11 mouse cellular contexts compared by ENCODE assay signal in the genomic region with DNA sequence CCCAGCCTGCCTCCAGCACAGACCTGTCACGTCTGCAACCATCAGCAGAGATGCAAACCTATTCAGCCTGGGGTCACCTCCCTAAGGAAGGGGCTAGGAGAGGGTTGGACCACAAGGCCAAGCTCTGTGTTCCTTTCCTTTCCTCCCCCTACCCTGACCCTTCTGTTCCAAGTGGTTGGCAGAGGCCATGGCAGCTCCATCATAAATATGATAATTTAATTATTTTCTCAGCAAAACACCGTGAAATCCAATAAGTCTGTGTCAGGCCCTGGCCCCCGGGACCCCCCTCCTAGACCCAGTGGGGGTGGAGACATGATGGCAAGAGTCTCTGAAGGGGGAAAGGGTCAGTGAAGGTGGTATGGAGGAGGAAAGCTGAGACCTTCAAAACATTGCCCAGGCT. TPM values are rescaled to one million over a fixed set of nuclear protein-coding genes. Genes with fewer than 3 reads are reported as not detected.
DNase-seq lines count a peak whose midpoint lies in the region; ATAC-seq and TF ChIP-seq lines count a peak whose summit lies in the region.
"Had no signal": no experiment of that assay in that cellular context is flagged by ENCODE, and none has a peak within 500 bp of the region (broad histone marks: within the 10 kb centered on the region; RNA-seq: fewer than 3 reads in every experiment).

No protein-coding gene starts in this region.

- peaks cover 37% of the 10 kb centered on the region for H3K36me3 ChIP-seq in heart, embryonic 12.5 days
- peaks cover 51% of the 10 kb centered on the region for H3K36me3 ChIP-seq in G1E (replicated peaks)
- peaks cover 8% of the 10 kb centered on the region; the same call in 1 of the 2 replicates for H3K36me3 ChIP-seq in midbrain, embryonic 13.5 days

- H3K9me3 ChIP-seq in heart, embryonic 12.5 days (replicated peaks) = no peaks in the 10 kb centered on the region
- H3K9me3 ChIP-seq in G1E (replicated peaks) = no peaks in the 10 kb centered on the region
- H3K9me3 ChIP-seq in midbrain, embryonic 13.5 days = no peaks in the 10 kb centered on the region
- H3K9me3 ChIP-seq: intestine, embryonic 15.5 days had no signal

- 53% methylated on average over 3 of the region's 3 CpGs for WGBS in heart, embryonic 12.5 days
- 7% methylated on average over 3 of the region's 3 CpGs for WGBS in midbrain, embryonic 13.5 days

- H3K27ac ChIP-seq in heart, embryonic 12.5 days (ENCODE audit: poor library complexity, severe bottlenecking) = no peak overlapping the region
- peak overlapping the region; percentile 94 for H3K27ac ChIP-seq in midbrain, embryonic 13.5 days
- H3K27ac ChIP-seq: intestine, embryonic 15.5 days had no signal

- H3K4me3 ChIP-seq in heart, embryonic 12.5 days = no peak overlapping the region
- H3K4me3 ChIP-seq in G1E (ENCODE audit: low read depth, low read length) = peak overlapping the region; percentile 69; the same call in 1 of the 2 replicates
- H3K4me3 ChIP-seq in midbrain, embryonic 13.5 days (replicated peaks) = peak overlapping the region; percentile 9
- H3K4me3 ChIP-seq: intestine, embryonic 15.5 days had no signal

- H3K4me1 ChIP-seq in heart, embryonic 12.5 days (replicated peaks) = peaks cover 53% of the 10 kb centered on the region
- peaks cover 88% of the 10 kb centered on the region for H3K4me1 ChIP-seq in G1E (ENCODE audit: insufficient read depth, low read depth, low read length)
- peaks cover 91% of the 10 kb centered on the region for H3K4me1 ChIP-seq in midbrain, embryonic 13.5 days (replicated peaks)

- H3K27me3 ChIP-seq in heart, embryonic 12.5 days (replicated peaks) = peaks cover 51% of the 10 kb centered on the region
- peaks cover 8% of the 10 kb centered on the region; the same call in 1 of the 2 replicates for H3K27me3 ChIP-seq in G1E (ENCODE audit: insufficient read depth, low read length)
- peaks cover 7% of the 10 kb centered on the region for H3K27me3 ChIP-seq in midbrain, embryonic 13.5 days

- 0 out of 2 replicates have a peak overlapping the region, but pooled peaks have one; percentile 29 for H3K9ac ChIP-seq in heart, embryonic 12.5 days
- H3K9ac ChIP-seq in midbrain, embryonic 13.5 days (replicated peaks) = peak overlapping the region; percentile 51
- H3K9ac ChIP-seq: intestine, embryonic 15.5 days had no signal

- DNase-seq in heart, adult 11 months = no peak
- no peak for DNase-seq in G1E (ENCODE audit: low spot score)
- peak; percentile 71 for DNase-seq in cerebellum, adult 9-11 months
- DNase-seq in spleen, postnatal 10 days (ENCODE audit: low spot score in 2 of 2) = no peak
- no peak for DNase-seq in spleen, postnatal 14 days (ENCODE audit: low spot score in 2 of 2)
- DNase-seq: left cerebral cortex, postnatal 4 days; right cerebral cortex, adult 18-20 months; thymus, postnatal 36 days had no signal

- TF ChIP-seq CTCF in G1E (IDR thresholded peaks at IDR 0.05; ENCODE audit: low read depth, low read length) = no peak

- H3K4me2 ChIP-seq in heart, embryonic 12.5 days = no peak overlapping the region
- peak overlapping the region; percentile 73 for H3K4me2 ChIP-seq in midbrain, embryonic 13.5 days (replicated peaks)

- ATAC-seq in heart, embryonic 12.5 days (ENCODE audit: insufficient number of reproducible peaks, low FRiP score) = no peak
- no peak for ATAC-seq in G1E (ENCODE audit: extremely low read depth, insufficient number of reproducible peaks, low FRiP score, poor library complexity, severe bottlenecking)
- 0 out of 2 replicates have a peak, but pooled peaks have one; percentile 6 for ATAC-seq in midbrain, embryonic 13.5 days
- ATAC-seq: intestine, embryonic 15.5 days had no signal

RNA-seq across cellular contexts. Expression of gene Asic4, which starts 6.0 kb away (rescaled TPM):
- 0.24 and 0.33 TPM in 2 replicates for polyA plus RNA-seq in heart, embryonic 12.5 days (2016; fragmentation: Nextera tagmentation; extraction: Ambion mirVana)
- total RNA-seq in G1E (2014; fragmentation: Nextera tagmentation) (1.1 and 2.9 TPM in 2 replicates), G1E (2017) (1.7 and 2.6 TPM in 2 replicates)
- 8.7 and 8.8 TPM in 2 replicates for polyA plus RNA-seq in G1E (2012)
- polyA plus RNA-seq in midbrain, embryonic 13.5 days (2015; fragmentation: Nextera tagmentation; extraction: Ambion mirVana) = 57.3 and 81.6 TPM in 2 replicates

RNA-seq across cellular contexts. Expression of gene Gmppa, which starts 8.5 kb away (rescaled TPM):
- polyA plus RNA-seq in heart, embryonic 12.5 days (2016; fragmentation: Nextera tagmentation; extraction: Ambion mirVana) = 67.7 and 69.1 TPM in 2 replicates
- total RNA-seq in G1E (2014; fragmentation: Nextera tagmentation) = 179 and 182 TPM in 2 replicates
- total RNA-seq in G1E (2017) = 178 and 183 TPM in 2 replicates
- 328 and 349 TPM in 2 replicates for polyA plus RNA-seq in G1E (2012)
- 78.4 and 88.8 TPM in 2 replicates for polyA plus RNA-seq in midbrain, embryonic 13.5 days (2015; fragmentation: Nextera tagmentation; extraction: Ambion mirVana)

RNA-seq across cellular contexts. Expression of gene Chpf, which starts 34.9 kb away (rescaled TPM):
- 35.2 and 37.8 TPM in 2 replicates for polyA plus RNA-seq in heart, embryonic 12.5 days (2016; fragmentation: Nextera tagmentation; extraction: Ambion mirVana)
- total RNA-seq in G1E (2014; fragmentation: Nextera tagmentation) (19.9 and 23.6 TPM in 2 replicates), G1E (2017) (12.0 and 16.6 TPM in 2 replicates)
- polyA plus RNA-seq in G1E (2012) = 119 and 121 TPM in 2 replicates
- polyA plus RNA-seq in midbrain, embryonic 13.5 days (2015; fragmentation: Nextera tagmentation; extraction: Ambion mirVana) = 25.1 and 28.7 TPM in 2 replicates

RNA-seq across cellular contexts. Expression of gene Tmem198, which starts 35.1 kb away (rescaled TPM):
- polyA plus RNA-seq in heart, embryonic 12.5 days (2016; fragmentation: Nextera tagmentation; extraction: Ambion mirVana) = 0.41 and 0.49 TPM in 2 replicates
- total RNA-seq in G1E (2014; fragmentation: Nextera tagmentation) = 0.30 TPM in 1 of 2 replicates, not detected in the other
- 0.76 and 1.1 TPM in 2 replicates for total RNA-seq in G1E (2017)
- 4.0 and 4.8 TPM in 2 replicates for polyA plus RNA-seq in G1E (2012)
- 46.1 and 47.3 TPM in 2 replicates for polyA plus RNA-seq in midbrain, embryonic 13.5 days (2015; fragmentation: Nextera tagmentation; extraction: Ambion mirVana)
